Mouse (Mus musculus): ENCODE data around the gene Cnfn. TPM values are rescaled to one million over a fixed set of nuclear protein-coding genes. Genes with fewer than 3 reads are reported as not detected.
"Not testable (repeated sequence)": the region's sequence is repeated elsewhere in the genome, so short reads cannot be mapped to it uniquely, and the experiment has no call there.

Cnfn gene
- polyA plus RNA-seq, 1 experiment from 2014 or later, result not detected

DNA sequence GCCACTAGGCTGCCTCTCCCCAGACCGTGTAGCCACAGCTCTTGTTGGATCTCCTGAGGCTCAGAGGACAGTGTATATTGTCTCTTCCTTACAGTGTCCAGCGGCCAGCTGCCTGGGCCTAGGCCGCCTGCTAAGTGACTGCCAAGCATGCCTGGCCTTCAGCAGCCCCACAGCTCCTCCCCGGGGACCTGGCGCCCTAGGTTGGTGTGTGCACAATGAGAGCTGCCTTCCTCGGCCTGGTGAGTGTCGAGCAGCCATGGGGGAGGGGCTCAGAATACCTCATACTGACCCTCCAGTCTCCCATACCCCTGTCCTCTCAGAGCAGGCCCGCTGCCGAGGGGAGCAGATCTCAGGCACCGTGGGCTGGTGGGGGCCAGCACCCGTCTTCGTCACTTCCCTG is 35.1 kb downstream of the Cnfn start:
- Histone ChIP-seq H3K27me3 (replicated peaks; ENCODE audit: insufficient read depth, low read length) (no peaks in the 10 kb centered on the region), H3K4me3 (ENCODE audit: low read depth, low read length) (no peak overlapping the region), H3K4me1 (ENCODE audit: insufficient read depth, low read depth, low read length) (no peaks in the 10 kb centered on the region), H3K9ac (replicated peaks; ENCODE audit: low read depth) (no peak overlapping the region), H3K4me2 (replicated peaks; ENCODE audit: low read depth, low read length) (no peak overlapping the region), H3K27ac (ENCODE audit: low read length) (no peak overlapping the region), H3K36me3 (ENCODE audit: insufficient read depth, low read length) (no peaks in the 10 kb centered on the region), H3K9me3 (ENCODE audit: low read length) (no peaks in the 10 kb centered on the region)
- WGBS, result 82% methylated on average over 12 of the region's 12 CpGs
- ATAC-seq (no peak), DNase-seq (ENCODE audit: low spot score) (no peak)
- no peak for TF ChIP-seq CTCF (IDR thresholded peaks at IDR 0.05)

DNA sequence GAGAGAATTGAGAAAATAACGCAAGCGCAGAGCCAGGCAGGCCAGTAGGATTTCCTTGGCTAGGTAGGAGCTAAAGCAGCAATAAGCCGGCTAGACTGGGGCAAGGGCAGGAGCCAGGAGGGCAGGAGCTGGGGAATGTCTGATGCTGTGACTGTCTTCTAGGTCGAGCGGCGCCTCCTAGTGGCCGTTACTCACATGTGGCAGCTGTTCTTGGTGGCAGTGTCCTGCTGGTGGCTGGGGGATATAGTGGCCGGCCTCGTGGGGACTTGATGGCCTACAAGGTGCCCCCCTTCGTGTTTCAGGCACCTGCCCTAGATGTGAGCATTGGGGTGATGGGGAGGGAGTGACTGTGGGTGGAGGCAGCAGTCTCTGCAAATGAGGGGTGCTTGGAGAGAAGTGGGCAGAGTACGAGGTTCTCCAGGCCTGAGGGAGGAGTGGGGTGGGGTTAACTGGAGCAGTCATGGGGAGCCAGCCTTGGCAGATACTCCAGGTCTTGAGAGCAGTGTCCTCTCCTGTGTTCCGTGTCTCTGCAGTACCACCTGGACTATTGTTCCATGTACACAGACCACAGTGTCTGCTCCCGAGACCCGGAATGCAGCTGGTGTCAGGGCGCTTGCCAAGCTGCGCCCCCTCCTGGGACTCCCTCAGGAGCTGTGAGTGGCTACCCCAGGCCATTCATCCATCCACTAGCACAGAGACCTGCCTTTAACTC is 35.8 kb downstream of the Cnfn start:
- H3K27ac ChIP-seq (ENCODE audit: low read length), result no peak overlapping the region
- H3K36me3 ChIP-seq (ENCODE audit: insufficient read depth, low read length), result no peaks in the 10 kb centered on the region
- H3K9me3 ChIP-seq (ENCODE audit: low read length), result no peaks in the 10 kb centered on the region
- H3K9ac ChIP-seq (replicated peaks; ENCODE audit: low read depth), result no peak overlapping the region
- H3K4me3 ChIP-seq (ENCODE audit: low read depth, low read length), result no peak overlapping the region
- peak; percentile 88 for DNase-seq (ENCODE audit: low spot score)
- peak; percentile 82 for ATAC-seq
- H3K4me2 ChIP-seq (replicated peaks; ENCODE audit: low read depth, low read length), result no peak overlapping the region
- WGBS, result 41% methylated on average over 16 of the region's 16 CpGs
- H3K4me1 ChIP-seq (ENCODE audit: insufficient read depth, low read depth, low read length), result no peaks in the 10 kb centered on the region
- no peaks in the 10 kb centered on the region for H3K27me3 ChIP-seq (replicated peaks; ENCODE audit: insufficient read depth, low read length)
- TF ChIP-seq EP300 (IDR thresholded peaks at IDR 0.05) (no peak), CTCF (IDR thresholded peaks at IDR 0.05) (peak; percentile 96)

DNA sequence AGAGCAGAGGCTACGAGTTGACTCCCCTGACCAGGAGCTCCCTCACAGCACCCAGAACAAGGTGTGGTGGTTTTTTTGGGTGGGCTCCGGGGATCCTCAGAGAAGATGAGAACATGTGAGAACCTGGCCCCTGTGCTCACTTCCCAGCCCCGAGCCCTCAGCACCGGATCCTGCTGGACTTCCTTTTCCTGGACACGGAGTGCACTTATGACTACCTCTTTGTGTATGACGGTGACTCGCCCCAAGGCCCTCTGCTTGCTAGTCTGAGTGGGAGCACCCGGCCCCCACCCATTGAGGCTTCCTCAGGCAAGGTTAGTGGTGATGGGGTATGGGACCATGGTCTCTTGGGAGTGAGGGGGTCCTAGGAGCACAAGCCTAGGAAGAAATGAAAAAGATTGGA is 43.3 kb downstream of the Cnfn start:
- no peak for TF ChIP-seq EP300 (IDR thresholded peaks at IDR 0.05)
- TF ChIP-seq CTCF (IDR thresholded peaks at IDR 0.05), result no peak
- WGBS, result 44% methylated on average over 8 of the region's 8 CpGs
- DNase-seq (ENCODE audit: low spot score), result no peak
- Histone ChIP-seq H3K4me3 (ENCODE audit: low read depth, low read length) (no peak overlapping the region), H3K4me2 (replicated peaks; ENCODE audit: low read depth, low read length) (no peak overlapping the region), H3K9ac (replicated peaks; ENCODE audit: low read depth) (no peak overlapping the region), H3K4me1 (ENCODE audit: insufficient read depth, low read depth, low read length) (no peaks in the 10 kb centered on the region), H3K36me3 (ENCODE audit: insufficient read depth, low read length) (no peaks in the 10 kb centered on the region), H3K27ac (ENCODE audit: low read length) (no peak overlapping the region), H3K27me3 (replicated peaks; ENCODE audit: insufficient read depth, low read length) (no peaks in the 10 kb centered on the region), H3K9me3 (ENCODE audit: low read length) (no peaks in the 10 kb centered on the region)
- ATAC-seq, result peak; percentile 55

DNA sequence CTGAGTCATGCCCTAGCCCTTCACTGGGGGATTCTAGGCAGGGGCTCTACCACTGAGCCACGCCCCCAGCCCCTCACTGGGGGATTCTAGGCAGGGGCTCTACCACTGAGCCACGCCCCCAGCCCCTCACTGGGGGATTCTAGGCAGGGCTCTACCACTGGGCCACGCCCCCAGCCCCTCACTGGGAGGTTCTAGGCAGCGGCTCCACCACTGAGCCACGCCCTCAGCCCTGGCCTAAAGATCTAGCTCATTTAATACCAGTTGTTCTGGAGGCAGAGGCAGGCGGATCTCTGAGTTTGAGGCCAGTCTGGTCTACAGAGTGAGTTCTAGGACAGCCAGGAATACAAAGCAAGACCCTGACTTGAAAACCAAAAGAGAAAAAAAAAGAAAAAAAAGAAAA is 44.1 kb downstream of the Cnfn start:
- H3K27me3 ChIP-seq (replicated peaks; ENCODE audit: insufficient read depth, low read length); ATAC-seq; H3K36me3 ChIP-seq (ENCODE audit: insufficient read depth, low read length); H3K9me3 ChIP-seq (ENCODE audit: low read length); DNase-seq (ENCODE audit: low spot score); H3K4me2 ChIP-seq (replicated peaks; ENCODE audit: low read depth, low read length); H3K9ac ChIP-seq (replicated peaks; ENCODE audit: low read depth); H3K4me3 ChIP-seq (ENCODE audit: low read depth, low read length); H3K27ac ChIP-seq (ENCODE audit: low read length); H3K4me1 ChIP-seq (ENCODE audit: insufficient read depth, low read depth, low read length): not testable (repeated sequence)
- 93% methylated on average over 6 of the region's 6 CpGs for WGBS

DNA sequence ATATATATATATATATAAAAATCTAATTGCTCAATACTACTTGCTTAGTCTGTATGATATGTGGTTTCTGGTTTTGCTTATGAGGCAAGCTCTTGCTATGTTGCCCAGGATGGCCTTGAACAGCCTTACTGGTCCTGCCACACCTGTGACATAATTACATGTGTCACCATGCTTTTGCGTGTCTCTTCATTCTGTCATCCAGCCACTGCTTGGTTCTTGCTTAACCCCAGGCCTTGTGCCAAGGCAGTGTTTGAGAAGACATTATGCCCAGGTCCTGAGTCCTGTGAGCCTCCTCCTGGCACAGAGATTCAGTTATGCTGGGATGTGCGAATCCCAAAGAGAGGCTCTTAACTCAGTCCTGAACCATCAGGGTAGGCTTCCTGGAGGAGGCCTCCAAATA is 46.3 kb downstream of the Cnfn start:
- Histone ChIP-seq H3K27ac (ENCODE audit: low read length) (no peak overlapping the region), H3K9me3 (ENCODE audit: low read length) (no peaks in the 10 kb centered on the region), H3K4me2 (replicated peaks; ENCODE audit: low read depth, low read length) (no peak overlapping the region), H3K4me1 (ENCODE audit: insufficient read depth, low read depth, low read length) (no peaks in the 10 kb centered on the region), H3K36me3 (ENCODE audit: insufficient read depth, low read length) (no peaks in the 10 kb centered on the region), H3K9ac (replicated peaks; ENCODE audit: low read depth) (no peak overlapping the region), H3K4me3 (ENCODE audit: low read depth, low read length) (no peak overlapping the region), H3K27me3 (replicated peaks; ENCODE audit: insufficient read depth, low read length) (no peaks in the 10 kb centered on the region)
- no peak for DNase-seq (ENCODE audit: low spot score)
- no peak for ATAC-seq
- WGBS, result 68% methylated on average over 2 of the region's 2 CpGs
- TF ChIP-seq EP300 (IDR thresholded peaks at IDR 0.05) (no peak), CTCF (IDR thresholded peaks at IDR 0.05) (no peak)

DNA sequence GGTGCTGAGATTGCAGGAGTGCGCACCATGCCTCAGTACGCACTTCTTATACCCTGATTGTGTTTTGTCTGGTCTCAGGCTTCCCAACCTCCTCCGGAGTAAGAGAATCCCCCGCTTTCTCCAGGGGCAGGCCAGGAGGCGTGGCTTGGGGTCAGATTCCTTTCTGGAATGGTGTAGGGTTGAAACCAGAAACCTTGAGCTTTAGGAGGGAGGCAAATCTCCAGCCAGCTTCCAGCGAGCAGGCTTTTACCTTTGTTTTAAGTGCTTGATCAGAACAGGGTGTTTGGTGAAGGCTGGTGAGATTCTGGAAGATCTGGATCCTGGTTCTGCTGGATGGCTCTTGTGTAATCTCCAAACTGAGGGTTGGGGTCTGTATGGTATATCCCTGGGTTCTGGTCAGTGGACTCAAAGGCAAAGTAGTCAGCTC is 47.5 kb downstream of the Cnfn start:
- Histone ChIP-seq H3K27me3 (replicated peaks; ENCODE audit: insufficient read depth, low read length) (no peaks in the 10 kb centered on the region), H3K27ac (ENCODE audit: low read length) (no peak overlapping the region), H3K4me3 (ENCODE audit: low read depth, low read length) (no peak overlapping the region), H3K4me2 (replicated peaks; ENCODE audit: low read depth, low read length) (no peak overlapping the region), H3K36me3 (ENCODE audit: insufficient read depth, low read length) (no peaks in the 10 kb centered on the region), H3K9me3 (ENCODE audit: low read length) (no peaks in the 10 kb centered on the region), H3K9ac (replicated peaks; ENCODE audit: low read depth) (no peak overlapping the region; the same call in 1 of the 2 replicates), H3K4me1 (ENCODE audit: insufficient read depth, low read depth, low read length) (peaks cover 4% of the 10 kb centered on the region)
- no peak for TF ChIP-seq CTCF (IDR thresholded peaks at IDR 0.05)
- no peak for TF ChIP-seq EP300 (IDR thresholded peaks at IDR 0.05)
- ATAC-seq (peak; percentile 29; the same call in 1 of the 2 replicates), DNase-seq (ENCODE audit: low spot score) (peak; percentile 49)
- WGBS, result 15% methylated on average over 6 of the region's 6 CpGs

Other genes starting within 250 kb of the Cnfn start
- gene Pou2f2, start 190.0 kb downstream of the Cnfn start, polyA plus RNA-seq (2015; fragmentation: Nextera tagmentation; extraction: Ambion mirVana), result 0.98 and 1.4 TPM in 2 replicates
- gene Dedd2, start 149.1 kb downstream of the Cnfn start, polyA plus RNA-seq (2015; fragmentation: Nextera tagmentation; extraction: Ambion mirVana), result 15.9 and 18.2 TPM in 2 replicates
- gene Zfp526, start 148.3 kb downstream of the Cnfn start, polyA plus RNA-seq (2015; fragmentation: Nextera tagmentation; extraction: Ambion mirVana), result 1.6 and 2.2 TPM in 2 replicates
- gene Gsk3a, start 131.9 kb downstream of the Cnfn start, polyA plus RNA-seq (2015; fragmentation: Nextera tagmentation; extraction: Ambion mirVana), result 6.7 and 6.8 TPM in 2 replicates
- gene Erf, start 119.0 kb downstream of the Cnfn start, polyA plus RNA-seq (2015; fragmentation: Nextera tagmentation; extraction: Ambion mirVana), result 8.7 and 10.3 TPM in 2 replicates
- gene Cic, start 102.0 kb downstream of the Cnfn start, polyA plus RNA-seq (2015; fragmentation: Nextera tagmentation; extraction: Ambion mirVana), result 26.5 and 31.9 TPM in 2 replicates
- 83.8 and 87.1 TPM in 2 replicates for gene Pafah1b3, start 71.7 kb downstream of the Cnfn start, polyA plus RNA-seq (2015; fragmentation: Nextera tagmentation; extraction: Ambion mirVana)
- gene Prr19, start 68.3 kb downstream of the Cnfn start, polyA plus RNA-seq (2015; fragmentation: Nextera tagmentation; extraction: Ambion mirVana), result not detected in 2 replicates
- 0.08 TPM in 1 of 2 replicates, not detected in the other for gene Tmem145, start 63.6 kb downstream of the Cnfn start, polyA plus RNA-seq (2015; fragmentation: Nextera tagmentation; extraction: Ambion mirVana)
- gene Megf8, start 52.6 kb downstream of the Cnfn start, polyA plus RNA-seq (2015; fragmentation: Nextera tagmentation; extraction: Ambion mirVana), result 5.6 and 6.3 TPM in 2 replicates
- 19.8 and 21.4 TPM in 2 replicates for gene Lipe, start 29.0 kb upstream of the Cnfn start, polyA plus RNA-seq (2015; fragmentation: Nextera tagmentation; extraction: Ambion mirVana)
- 31.9 and 38.1 TPM in 2 replicates for gene Cxcl17, start 43.2 kb upstream of the Cnfn start, polyA plus RNA-seq (2015; fragmentation: Nextera tagmentation; extraction: Ambion mirVana)
- 21.7 and 23.5 TPM in 2 replicates for gene Ceacam1, start 107.9 kb upstream of the Cnfn start, polyA plus RNA-seq (2015; fragmentation: Nextera tagmentation; extraction: Ambion mirVana)
- gene Ceacam2, start 170.1 kb upstream of the Cnfn start, polyA plus RNA-seq (2015; fragmentation: Nextera tagmentation; extraction: Ambion mirVana), result not detected in 2 replicates
- not detected in 2 replicates for gene Erich4, start 246.2 kb upstream of the Cnfn start, polyA plus RNA-seq (2015; fragmentation: Nextera tagmentation; extraction: Ambion mirVana)
- gene Dmac2, start 249.7 kb upstream of the Cnfn start, polyA plus RNA-seq (2015; fragmentation: Nextera tagmentation; extraction: Ambion mirVana), result 20.0 and 22.5 TPM in 2 replicates

Measured in lung, postnatal 0 days (tissue).